Mouse (Mus musculus) gastrocnemius, postnatal 14 days (tissue): ENCODE data around the gene Ikzf2. TPM values are rescaled to one million over a fixed set of nuclear protein-coding genes. Genes with fewer than 3 reads are reported as not detected.

Experiments
- DNase-seq: peaks from one replicate; pipeline ENCODE4 v3.0.0; 2021; ENCODE audit warnings: mixed read lengths
- intact Hi-C: fragments of 180-260 bp; cut with DNase I; formaldehyde crosslinking; loops from one replicate; pipeline ENCODE4 v1.15.1; 2025; ENCODE audit warnings: low total_unique reads
- long read RNA-seq, 2 experiments: library from polyadenylated mRNA; stranded (forward); transcript quantifications; one replicate each; pipeline ENCODE4 v2.0.0; 2021
- total RNA-seq, 2 experiments: library from RNA; stranded (reverse); gene quantifications; 2 replicates each; pipeline ENCODE4 v1.2.3; 2021

Ikzf2 gene
- 1 to 10 TPM; 7.2 to 7.4 TPM for total RNA-seq
- long read RNA-seq, experiment 1, partial matches to known transcripts, result 0 of 1 reads
- long read RNA-seq, experiment 1, other reads (novel, unspliced or antisense), result 0 of 1 reads
- long read RNA-seq, experiment 2, partial matches to known transcripts, result 0 of 3 reads
- long read RNA-seq, experiment 2, other reads (novel, unspliced or antisense), result 3 of 3 reads

- DNase-seq, result peak; percentile 80
- intact Hi-C loops, result loop anchor here (5.0 kb wide), 1 partner anchor 445 kb away; no protein-coding TSS in a partner anchor
Measured at GRCm38 (mm10) chr1:69687076-69687991, at the start of gene Ikzf2. Gene Ikzf2, minus strand, starts transcription at chr1:69687245.

GRCm38 (mm10) chr1:69729729-69730128 lies 42.7 kb upstream of the Ikzf2 start:
- no peak for DNase-seq
- intact Hi-C loops, result no loop called here

DNA sequence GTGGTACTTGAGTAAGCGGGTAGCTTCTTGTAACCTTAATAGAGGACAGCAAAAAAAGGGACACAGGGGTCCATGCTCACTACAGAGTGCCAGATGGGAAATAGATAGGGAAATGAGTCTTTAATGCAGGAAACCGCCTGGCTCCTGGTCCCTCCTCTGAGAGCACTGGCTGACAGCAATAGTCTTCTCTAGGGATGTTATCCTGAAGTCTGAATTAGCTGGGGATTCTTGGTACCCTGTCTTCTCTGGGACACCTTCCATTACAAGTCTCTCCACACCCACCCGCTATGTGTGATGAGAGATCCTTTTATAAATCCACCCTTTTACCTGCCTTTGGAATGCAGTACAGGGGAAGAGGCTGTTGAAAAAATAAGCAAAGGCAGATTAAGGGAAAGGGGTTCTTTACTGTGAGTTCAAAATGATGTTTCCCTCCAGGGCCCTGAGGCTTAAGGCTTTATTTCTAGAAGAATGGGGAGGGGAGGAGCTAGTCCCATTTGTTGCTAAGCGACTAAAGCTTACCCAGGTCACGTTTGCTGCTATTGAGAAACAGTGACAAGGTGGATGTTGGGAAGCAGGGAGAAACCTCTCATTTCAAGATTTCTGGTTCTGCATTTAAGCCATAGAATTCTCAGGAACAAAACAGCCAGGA lies 42.1 kb upstream of the Ikzf2 start:
- intact Hi-C loops, result no loop called here
- DNase-seq, result no peak

DNA sequence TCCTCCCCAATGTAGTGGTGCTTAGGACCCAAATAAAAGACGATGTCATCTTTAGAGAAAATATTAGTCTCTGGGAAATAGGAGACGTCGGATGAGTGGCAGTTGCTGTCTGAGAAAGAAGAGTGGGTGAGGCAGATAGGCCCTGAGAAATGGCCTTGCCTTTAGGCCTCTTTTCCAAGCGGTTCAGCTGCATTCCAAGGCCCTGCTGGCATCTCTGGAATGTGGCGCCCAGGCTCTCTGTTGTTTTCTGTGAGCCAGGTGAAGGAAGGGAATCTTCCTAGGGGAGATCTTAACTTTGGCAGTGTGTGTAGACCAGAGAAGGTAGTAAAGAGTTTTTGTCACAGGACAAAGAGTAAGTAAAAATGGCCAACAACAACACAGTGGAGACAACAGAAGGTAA lies 40.9 kb upstream of the Ikzf2 start:
- intact Hi-C loops, result no loop called here
- DNase-seq, result no peak

GRCm38 (mm10) chr1:69717107-69717506 lies 30.1 kb upstream of the Ikzf2 start:
- intact Hi-C loops, result no loop called here
- no peak for DNase-seq

DNA sequence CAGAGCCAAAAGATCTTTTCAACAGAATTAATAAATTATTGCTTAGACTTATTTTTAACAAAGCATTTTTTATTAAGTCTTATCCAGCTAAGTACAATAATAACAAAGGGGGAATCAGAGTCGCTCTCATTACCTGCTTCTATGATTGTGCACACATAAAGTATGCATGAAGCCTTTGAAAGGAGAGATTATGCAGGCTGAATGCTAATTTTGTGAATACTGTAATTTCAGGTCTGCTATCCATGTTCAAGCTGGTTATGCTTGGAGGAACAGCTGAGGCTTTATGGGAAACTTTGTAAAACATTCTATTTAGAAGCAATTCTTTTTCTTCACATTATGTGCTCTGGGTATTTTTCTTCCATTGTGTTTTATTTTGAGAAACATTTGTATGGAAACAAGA lies 21.5 kb upstream of the Ikzf2 start:
- intact Hi-C loops, result no loop called here
- no peak for DNase-seq

DNA sequence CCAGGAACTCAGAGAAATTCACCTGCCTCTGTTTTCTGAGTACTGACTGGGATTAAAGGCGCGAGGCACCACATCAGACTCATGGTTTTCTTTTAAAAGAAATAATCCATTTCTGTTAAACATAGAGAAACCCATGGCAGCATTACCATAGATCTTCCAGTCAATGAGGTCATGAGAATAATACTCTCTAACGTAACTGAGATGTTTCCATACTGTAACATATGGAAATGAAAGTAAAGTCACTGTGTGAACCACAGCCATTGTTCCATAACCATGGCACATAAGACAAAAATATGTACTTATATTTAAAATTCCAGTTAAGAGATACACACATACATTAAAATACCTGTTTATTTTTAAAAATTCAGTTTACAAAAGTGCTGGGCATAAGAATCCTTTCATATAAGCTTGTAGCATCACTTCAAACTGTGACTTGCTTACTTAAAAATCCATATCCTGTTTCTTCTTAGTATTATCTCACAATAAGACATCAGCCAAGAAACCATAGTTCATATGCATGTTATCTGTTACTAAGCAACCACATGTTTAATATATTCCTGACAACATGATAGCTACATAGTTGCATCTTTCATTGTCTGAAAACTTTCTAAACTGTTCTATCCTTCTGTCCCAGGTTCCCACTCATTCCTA lies 16.6 kb upstream of the Ikzf2 start:
- intact Hi-C loops, result no loop called here
- no peak for DNase-seq

DNA sequence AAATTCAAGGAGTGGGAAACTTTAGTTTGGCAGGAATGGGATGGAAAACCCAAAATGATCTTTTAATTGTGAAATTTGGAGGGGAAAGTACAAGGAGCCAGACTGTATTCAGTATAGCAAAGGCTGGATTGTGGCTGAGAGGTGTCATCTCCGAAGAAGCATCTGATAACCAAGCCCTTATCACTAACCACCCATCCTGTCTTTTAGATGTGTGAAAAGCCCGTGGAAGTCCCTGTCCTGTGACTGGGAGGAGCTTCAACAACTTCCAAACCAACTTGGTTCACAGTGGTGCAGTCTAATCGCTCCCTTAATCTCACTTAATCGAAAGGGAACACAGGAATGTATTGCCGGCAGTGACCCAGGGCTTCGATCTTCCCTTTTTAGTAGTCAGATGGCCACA lies 4.9 kb upstream of the Ikzf2 start:
- no peak for DNase-seq
- intact Hi-C loops, result loop anchor here (10.0 kb wide), 1 partner anchor 357 kb away; no protein-coding TSS in a partner anchor

GRCm38 (mm10) chr1:69688961-69689360 lies 1.9 kb upstream of the Ikzf2 start:
- intact Hi-C loops, result loop anchor here (5.0 kb wide), 1 partner anchor 447 kb away; no protein-coding TSS in a partner anchor

DNA sequence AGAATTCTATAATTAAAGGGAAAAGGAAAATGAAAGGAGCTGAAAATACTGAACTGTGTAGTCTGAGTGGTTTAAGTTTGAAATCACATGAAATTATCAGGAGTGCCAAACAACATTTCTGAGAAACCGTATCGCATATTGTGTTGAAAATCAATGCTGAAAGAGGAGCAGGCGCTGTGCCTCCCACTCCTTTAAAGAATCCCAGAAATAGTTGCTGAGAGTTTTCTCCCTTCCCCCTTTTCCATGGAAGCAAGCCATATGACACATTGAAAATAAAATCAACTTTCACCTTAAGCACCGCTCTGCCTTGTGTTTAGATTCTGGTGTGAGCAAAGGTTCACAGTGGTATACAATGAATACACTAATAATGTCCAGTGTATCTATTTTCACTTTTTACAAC lies 1.1 kb upstream of the Ikzf2 start:
- intact Hi-C loops, result loop anchor here (5.0 kb wide), 1 partner anchor 446 kb away; no protein-coding TSS in a partner anchor
- no peak for DNase-seq

More at GRCm38 (mm10) chr1:69688961-69689360, 1.9 kb upstream of the Ikzf2 start:
- peak; percentile 28 for DNase-seq

GRCm38 (mm10) chr1:69686741-69687075 lies 337 bp downstream of the Ikzf2 start:
- no peak for DNase-seq
- intact Hi-C loops, result loop anchor here (5.0 kb wide), 1 partner anchor 444 kb away; no protein-coding TSS in a partner anchor

DNA sequence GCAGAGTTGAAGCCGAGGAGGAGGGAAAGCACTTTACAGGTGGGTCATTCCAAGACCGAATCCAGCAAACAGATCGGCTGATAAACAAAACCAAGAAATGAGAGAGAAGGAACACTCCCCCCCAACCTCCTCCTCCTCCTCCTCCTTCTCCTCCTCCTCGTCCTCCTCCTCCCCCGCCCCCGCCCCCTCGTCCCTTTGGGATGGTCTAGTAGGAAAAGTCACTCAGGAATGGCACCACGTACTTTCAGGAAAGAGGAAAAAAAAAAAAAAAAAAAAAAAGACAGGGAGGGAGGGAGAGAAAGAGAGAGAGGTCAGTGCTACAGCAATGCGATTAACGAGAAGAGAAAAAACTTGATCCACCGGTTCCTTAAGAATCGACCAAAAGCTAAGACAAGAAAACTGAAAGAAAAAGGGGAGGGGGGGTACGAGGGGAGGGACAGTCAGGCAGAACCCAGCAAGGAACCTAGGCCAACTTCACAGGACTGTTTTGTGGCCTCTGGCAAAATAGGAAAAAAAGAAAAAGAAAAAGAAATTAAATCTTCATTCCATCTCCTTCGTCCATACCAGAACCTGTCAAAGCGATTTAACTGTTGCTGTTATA lies 1.1 kb downstream of the Ikzf2 start:
- no peak for DNase-seq
- intact Hi-C loops, result loop anchor here (5.0 kb wide), 1 partner anchor 444 kb away; no protein-coding TSS in a partner anchor

DNA sequence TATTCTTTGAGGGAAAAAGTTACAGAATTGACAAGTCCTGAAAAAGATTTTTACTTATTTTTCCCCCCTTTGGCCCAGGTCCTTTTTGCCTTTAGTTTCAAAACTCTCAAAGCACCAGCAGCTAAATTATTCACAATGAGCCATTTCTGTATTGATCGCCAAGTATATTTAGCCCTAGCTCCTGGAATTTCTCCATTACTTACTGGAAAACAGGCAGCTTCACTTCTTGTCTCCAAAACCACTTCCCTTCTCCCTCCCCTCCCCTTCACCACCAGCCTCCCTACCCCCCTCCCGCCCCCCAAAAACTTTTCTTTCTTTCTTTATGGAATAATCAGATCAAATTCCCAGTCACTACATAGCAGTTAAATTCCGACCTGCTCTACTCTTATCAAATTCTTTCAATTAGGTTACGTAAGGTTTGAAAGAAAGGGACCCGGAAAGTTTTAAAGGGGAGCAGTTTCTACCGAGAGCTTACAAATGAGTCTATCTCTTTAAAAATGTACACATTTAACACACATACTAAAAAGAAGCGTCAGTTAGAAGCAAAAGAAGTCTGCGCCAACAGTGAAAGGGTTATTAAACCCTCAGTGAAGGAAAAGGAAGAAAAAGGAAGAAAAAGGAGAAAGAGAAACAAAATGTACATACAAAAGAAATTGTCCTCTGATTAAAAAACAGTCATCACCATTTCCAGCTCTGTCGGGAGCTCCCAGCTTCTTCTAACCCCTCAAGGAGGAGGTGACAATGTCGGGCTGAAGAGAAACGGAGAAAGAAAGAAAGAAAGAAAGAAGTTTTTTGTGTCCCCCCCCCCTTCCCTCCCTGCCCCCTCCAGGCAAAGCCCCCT lies 1.8 kb downstream of the Ikzf2 start:
- no peak for DNase-seq
- intact Hi-C loops, result loop anchor here (5.0 kb wide), 1 partner anchor 443 kb away; no protein-coding TSS in a partner anchor

DNA sequence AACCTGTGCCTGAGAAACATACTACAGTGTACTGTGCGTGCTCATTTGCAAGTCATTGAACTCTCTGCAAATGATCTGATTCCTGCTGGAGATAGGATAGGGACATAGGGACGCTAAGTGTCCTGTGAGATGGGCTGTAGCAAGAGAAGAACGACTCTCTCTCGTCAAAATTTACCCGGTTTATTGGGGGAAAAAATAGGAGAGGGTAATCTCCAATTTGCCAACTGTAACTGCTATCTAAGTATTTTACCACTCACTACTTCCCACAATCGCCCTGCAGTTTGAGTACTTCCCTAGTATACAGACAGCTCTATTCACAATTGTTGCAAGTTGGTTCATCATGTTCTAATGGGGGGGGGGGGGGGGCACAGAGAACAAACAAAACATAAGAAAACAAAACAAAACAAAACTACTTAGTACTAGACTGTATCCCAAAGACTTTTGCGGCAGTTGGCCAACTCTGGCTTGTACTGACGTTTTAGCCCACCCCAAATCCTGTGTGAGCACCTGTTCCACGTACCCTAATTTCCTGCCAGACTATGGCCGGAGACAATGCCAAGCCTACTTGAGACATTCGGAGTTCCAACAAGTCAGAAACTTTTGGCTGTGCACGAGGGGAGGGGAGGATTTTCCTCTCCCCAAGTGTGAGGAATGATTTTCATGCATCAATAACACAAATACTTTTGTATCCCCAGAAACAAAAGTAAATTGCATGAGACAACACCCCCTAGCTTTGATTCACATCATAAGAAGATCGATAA lies 2.6 kb downstream of the Ikzf2 start:
- peak; percentile 6 for DNase-seq

DNA sequence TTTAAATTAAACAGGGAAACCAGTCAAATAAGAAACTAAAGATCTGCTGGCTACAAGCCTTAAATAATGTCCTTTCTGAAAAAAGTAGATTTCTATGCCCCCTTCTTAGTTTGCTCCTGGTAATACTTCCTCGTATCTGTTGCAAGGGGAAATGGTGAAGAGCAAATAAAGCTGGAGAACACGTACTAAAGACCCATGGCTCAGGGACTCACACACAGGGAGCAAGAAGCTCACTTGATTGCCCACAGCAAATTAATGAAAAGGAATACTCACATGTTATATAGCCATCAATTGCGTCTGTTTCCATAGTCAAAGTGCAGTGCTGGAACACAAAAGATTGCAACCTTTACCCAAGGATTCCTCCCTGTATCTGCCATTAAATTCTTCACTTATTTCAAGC lies 3.2 kb downstream of the Ikzf2 start:
- DNase-seq, result no peak
- intact Hi-C loops, result no loop called here

More for the DNA sequence above, 2.6 kb downstream of the Ikzf2 start:
- intact Hi-C loops, result loop anchor here (5.0 kb wide), 1 partner anchor 442 kb away; no protein-coding TSS in a partner anchor

DNA sequence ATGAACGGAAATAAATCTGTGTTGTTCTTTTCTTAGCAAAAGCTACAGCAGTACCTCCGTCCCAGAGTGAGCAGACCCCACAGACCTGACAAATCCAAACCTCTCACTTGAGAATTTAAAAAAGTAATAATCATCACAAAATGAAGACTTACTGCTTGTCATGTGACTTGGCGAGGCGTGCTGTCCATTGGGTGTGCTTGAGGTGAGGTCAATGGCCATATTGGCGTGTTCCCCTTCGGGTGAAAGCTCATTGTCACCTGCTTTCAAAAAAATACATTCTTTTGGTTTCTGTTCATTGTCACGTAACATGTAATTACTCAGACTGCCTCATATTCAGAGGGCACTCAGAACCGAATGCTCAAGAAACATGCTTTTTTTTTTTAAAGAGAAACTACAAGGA lies 4.0 kb downstream of the Ikzf2 start:
- no peak for DNase-seq
- intact Hi-C loops, result no loop called here

- intact Hi-C loops, result no loop called here
- no peak for DNase-seq
Measured at GRCm38 (mm10) chr1:69682261-69682660, 4.8 kb downstream of the Ikzf2 start.

GRCm38 (mm10) chr1:69681003-69681402 lies 6.0 kb downstream of the Ikzf2 start:
- no peak for DNase-seq
- intact Hi-C loops, result no loop called here
